Mouse (Mus musculus) ES-Bruce4 (cell line): ENCODE results near the gene Ptprs. TPM values are rescaled to one million over a fixed set of nuclear protein-coding genes. Genes with fewer than 3 reads are reported as not detected.

Experiments
- H3K27ac ChIP-seq: 2 replicates; pipeline ENCODE4 v1.5.1; 2012; ENCODE audit warnings: low read length, inconsistent platforms; ENCODE audit not compliant: insufficient read depth
- H3K27me3 ChIP-seq: 2 replicates; pipeline ENCODE4 v1.6.1; 2012; ENCODE audit warnings: mild to moderate bottlenecking, low read length, inconsistent platforms; ENCODE audit not compliant: control insufficient read depth, poor library complexity, insufficient read depth, severe bottlenecking
- H3K36me3 ChIP-seq: 2 replicates; pipeline ENCODE4 v1.6.1; 2012; ENCODE audit warnings: inconsistent platforms, mild to moderate bottlenecking, low read length, moderate library complexity; ENCODE audit not compliant: control insufficient read depth, poor library complexity, insufficient read depth, severe bottlenecking
- H3K4me1 ChIP-seq: one replicate; pipeline ENCODE4 v1.8.1; 2011; ENCODE audit warnings: low read length; ENCODE audit not compliant: control insufficient read depth, insufficient read depth
- H3K4me3 ChIP-seq: 2 replicates; pipeline ENCODE4 v1.5.1; 2011; ENCODE audit warnings: low read depth, mild to moderate bottlenecking, low read length
- H3K9ac ChIP-seq: 2 replicates; pipeline ENCODE4 v1.6.1; 2012; ENCODE audit warnings: low read depth, mild to moderate bottlenecking, inconsistent platforms; ENCODE audit not compliant: poor library complexity, severe bottlenecking
- H3K9me3 ChIP-seq: replicated peaks from 2 replicates; pipeline ENCODE4 v1.6.1; 2012; ENCODE audit warnings: mild to moderate bottlenecking, low read length, inconsistent platforms; ENCODE audit not compliant: control insufficient read depth, poor library complexity, insufficient read depth, severe bottlenecking
- CTCF ChIP-seq: IDR thresholded peaks from one replicate; pipeline ENCODE4 v1.8.1; 2011; ENCODE audit warnings: low read depth, low read length
- EP300 ChIP-seq: IDR thresholded peaks from 2 replicates; pipeline ENCODE4 v1.6.1; 2011; ENCODE audit warnings: low read depth, low read length; ENCODE audit not compliant: insufficient read depth
- POLR2A ChIP-seq: IDR thresholded peaks from one replicate; pipeline ENCODE4 v1.8.1; 2011; ENCODE audit warnings: low read length; ENCODE audit not compliant: insufficient read depth
- polyA plus RNA-seq: library from polyadenylated mRNA; stranded (reverse); fragments of >200 nt; gene quantifications from 2 replicates; pipeline ENCODE4 v1.2.4, GENCODE M21; 2011; ENCODE audit warnings: low read depth; ENCODE audit not compliant: missing spikeins, insufficient read depth, insufficient read length

The Ptprs gene
- polyA plus RNA-seq, 1 experiment: 159 TPM

DNA sequence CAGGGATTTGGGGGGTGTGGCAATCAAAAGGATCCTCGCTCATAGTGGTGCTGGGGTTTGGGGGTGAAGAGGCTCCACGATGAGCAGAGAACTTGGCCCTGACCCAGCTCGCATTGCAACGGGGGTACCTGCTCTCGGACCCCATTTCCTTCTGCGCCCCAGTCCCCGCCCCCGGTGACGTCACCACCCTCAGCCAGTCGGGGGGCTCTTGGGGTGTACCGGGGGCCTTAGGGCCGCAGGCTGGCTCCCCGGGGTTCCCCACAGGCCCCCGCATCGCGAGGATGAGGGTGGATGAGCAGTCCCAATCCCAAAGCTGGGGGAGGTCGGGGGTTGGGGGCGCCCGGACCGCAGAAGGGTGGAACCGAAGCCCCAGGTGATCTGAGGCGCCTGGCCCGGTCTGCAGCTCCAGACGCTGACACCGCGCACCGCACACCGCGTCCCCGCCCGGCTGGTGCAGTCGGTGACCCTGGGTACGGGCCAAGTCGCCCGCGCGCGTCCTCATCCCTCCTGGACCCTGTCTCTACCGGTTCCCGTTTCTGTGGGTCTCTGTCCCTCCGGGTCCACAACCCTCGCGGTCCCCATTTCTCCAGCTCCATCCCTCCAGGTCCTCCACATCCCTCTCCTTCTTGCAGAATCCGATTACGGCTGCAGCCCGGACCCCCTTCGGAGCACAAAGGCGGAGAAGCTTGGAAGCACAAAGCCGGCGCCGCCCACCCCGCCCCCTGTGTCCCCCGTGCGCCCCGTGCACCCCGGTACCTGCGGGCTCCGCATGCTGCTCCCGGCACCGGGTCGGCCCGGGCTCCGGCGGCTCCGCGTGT lies 490 bp downstream of the Ptprs start:
- Histone ChIP-seq H3K4me3 (peak overlapping the region; percentile 85), H3K4me1 (peaks cover 5% of the 10 kb centered on the region), H3K36me3 (no peaks in the 10 kb centered on the region), H3K27ac (no peak overlapping the region), H3K9ac (peak overlapping the region; percentile 73), H3K9me3 (no peaks in the 10 kb centered on the region), H3K27me3 (peaks cover 3% of the 10 kb centered on the region; the same call in 1 of the 2 replicates)
- TF ChIP-seq CTCF: no peak
- TF ChIP-seq POLR2A: no peak
- no peak for TF ChIP-seq EP300

DNA sequence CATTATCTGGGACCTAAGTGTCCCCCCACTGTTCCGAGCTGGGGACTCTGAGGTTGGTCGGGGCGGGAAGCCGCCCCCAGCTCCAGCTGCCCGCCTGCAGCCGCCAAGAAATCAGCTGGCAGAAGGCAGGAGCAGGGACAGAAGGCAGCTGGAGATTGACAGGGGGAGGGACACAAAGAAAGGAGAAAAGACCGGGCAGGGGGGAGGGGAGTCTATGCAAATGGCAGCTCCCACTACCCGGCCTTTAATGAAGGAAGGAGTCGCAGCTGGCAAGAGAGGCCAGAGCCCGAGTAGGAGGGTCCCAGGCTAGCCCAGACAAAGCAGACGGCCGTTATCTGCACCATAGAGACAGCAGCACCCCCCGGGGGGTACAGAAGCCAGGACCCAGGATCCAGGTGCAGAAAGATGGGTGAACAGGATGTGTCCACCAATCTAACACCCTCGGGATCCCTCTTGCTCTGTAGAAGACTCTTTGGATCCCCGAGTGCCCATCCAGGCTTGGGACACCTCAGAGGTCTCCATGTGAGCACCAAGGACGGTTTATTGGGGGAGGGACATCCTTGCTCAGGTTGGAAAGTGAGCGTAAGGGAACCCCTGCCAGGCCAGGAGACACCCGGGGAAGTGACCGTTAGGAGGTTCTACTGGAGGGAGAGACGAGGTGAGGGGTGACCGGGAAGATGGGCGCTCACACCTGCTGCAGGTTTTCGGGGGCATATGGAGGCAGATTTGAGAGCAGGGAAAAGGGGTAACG lies 1.3 kb downstream of the Ptprs start:
- TF ChIP-seq EP300: no peak
- TF ChIP-seq POLR2A: no peak
- no peak for TF ChIP-seq CTCF
- peak overlapping the region; percentile 85 for H3K4me3 ChIP-seq
- peaks cover 3% of the 10 kb centered on the region; the same call in 1 of the 2 replicates for H3K27me3 ChIP-seq
- no peaks in the 10 kb centered on the region for H3K9me3 ChIP-seq
- H3K27ac ChIP-seq: no peak overlapping the region
- H3K36me3 ChIP-seq: no peaks in the 10 kb centered on the region
- H3K4me1 ChIP-seq: peaks cover 7% of the 10 kb centered on the region
- peak overlapping the region; percentile 73; the same call in 1 of the 2 replicates for H3K9ac ChIP-seq

DNA sequence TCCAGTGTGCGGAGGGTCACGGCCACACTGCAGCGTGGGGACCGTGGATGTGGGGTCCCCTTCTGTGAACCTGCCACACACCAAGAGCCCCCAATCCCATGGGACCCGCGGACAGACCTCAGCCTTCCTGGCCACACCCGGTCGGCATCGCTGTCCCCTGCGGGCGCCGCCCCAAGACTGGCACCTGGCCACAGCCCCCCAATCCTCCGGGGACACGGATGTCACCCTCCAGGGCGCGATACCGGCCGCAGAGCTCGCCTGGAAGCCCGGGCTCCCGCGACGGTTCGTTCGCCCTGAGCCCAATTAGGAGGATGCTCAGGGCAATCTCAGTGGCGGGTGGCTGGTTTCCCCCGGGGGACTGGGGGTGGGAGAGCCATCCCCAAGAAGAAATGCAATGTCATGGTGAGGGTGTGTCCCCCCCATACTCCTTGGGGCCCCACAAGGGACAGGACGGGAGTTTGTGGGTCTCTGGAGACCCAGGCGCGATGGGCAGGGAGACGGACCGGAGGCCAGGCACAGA lies 1.9 kb downstream of the Ptprs start:
- no peaks in the 10 kb centered on the region for H3K36me3 ChIP-seq
- H3K4me1 ChIP-seq: peaks cover 7% of the 10 kb centered on the region
- 0 out of 2 replicates have a peak overlapping the region, but pooled peaks have one; percentile 15 for H3K9ac ChIP-seq
- no peak overlapping the region for H3K27ac ChIP-seq
- H3K27me3 ChIP-seq: peaks cover 3% of the 10 kb centered on the region; the same call in 1 of the 2 replicates
- TF ChIP-seq CTCF: no peak
- TF ChIP-seq POLR2A: no peak
- H3K9me3 ChIP-seq: no peaks in the 10 kb centered on the region
- peak overlapping the region; percentile 85 for H3K4me3 ChIP-seq

DNA sequence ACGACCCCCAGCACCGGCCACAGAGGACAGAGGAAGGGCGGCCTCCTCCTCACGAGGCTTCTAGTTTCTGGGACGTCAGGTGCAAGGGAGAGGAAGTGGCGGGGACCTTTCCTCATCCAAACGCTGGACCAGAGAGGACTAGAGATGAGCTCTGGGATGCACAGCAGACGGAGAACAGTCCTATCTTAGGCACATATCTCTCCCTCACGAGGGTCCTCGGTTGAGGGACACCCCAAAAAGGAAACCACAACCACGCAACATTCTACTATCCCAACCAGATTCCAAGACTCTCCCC lies 2.7 kb downstream of the Ptprs start:
- no peak overlapping the region for H3K27ac ChIP-seq
- no peaks in the 10 kb centered on the region for H3K9me3 ChIP-seq
- H3K4me1 ChIP-seq: peaks cover 7% of the 10 kb centered on the region
- H3K4me3 ChIP-seq: peak overlapping the region; percentile 85
- H3K36me3 ChIP-seq: no peaks in the 10 kb centered on the region
- H3K27me3 ChIP-seq: peaks cover 3% of the 10 kb centered on the region; the same call in 1 of the 2 replicates
- peak overlapping the region; percentile 15 for H3K9ac ChIP-seq
- TF ChIP-seq POLR2A: no peak
- TF ChIP-seq EP300: no peak
- no peak for TF ChIP-seq CTCF

DNA sequence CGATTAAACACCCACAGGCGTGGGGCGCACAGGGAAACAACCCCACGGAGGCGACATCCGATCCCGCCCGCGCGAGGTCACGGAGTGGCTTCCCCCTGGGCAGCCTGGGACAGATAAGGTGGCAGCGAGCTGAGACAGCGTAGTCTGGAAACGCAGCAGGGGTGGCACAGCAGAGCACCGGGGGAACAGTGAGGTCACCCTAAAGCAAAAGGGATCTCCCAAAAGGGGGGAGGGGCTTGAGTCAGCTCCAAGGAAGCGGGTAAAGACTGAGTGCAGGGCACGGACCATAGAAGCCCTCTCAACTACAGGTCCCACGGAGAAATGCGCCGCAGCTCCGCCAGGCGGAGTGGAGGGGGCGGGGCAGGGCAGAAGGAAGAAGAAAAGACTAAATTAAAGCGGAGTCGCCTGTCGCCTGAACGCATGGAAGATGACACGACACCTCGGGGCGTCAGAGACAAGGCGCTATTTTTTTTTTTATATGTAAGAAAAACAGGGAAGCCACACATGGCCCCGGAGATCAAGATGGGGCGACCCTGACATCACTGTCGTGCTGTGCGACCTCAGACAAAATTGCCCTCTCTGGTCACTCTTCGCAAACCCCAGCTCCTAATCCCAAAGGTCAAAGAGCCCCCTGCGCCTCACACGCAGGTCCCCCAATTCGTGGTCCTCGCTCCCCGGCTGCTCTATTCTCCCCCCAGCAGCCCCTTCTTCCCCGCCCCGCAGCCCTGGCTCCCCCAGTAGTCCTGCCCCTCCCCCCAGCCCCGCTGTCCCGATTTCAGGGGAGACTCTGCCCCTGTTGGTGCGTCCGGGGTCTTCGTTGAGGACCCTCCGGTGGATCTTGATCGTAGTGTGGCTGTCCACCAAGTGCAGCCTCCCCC lies 3.3 kb downstream of the Ptprs start:
- Histone ChIP-seq H3K27ac (no peak overlapping the region), H3K27me3 (peaks cover 3% of the 10 kb centered on the region; the same call in 1 of the 2 replicates), H3K36me3 (no peaks in the 10 kb centered on the region), H3K9me3 (no peaks in the 10 kb centered on the region), H3K4me1 (peaks cover 7% of the 10 kb centered on the region), H3K9ac (peak overlapping the region; percentile 15), H3K4me3 (peak overlapping the region; percentile 85)
- TF ChIP-seq POLR2A (no peak), EP300 (no peak), CTCF (no peak)
